Mouse (Mus musculus): ENCODE measurements around the gene Slc25a14. TPM values are rescaled to one million over a fixed set of nuclear protein-coding genes. Genes with fewer than 3 reads are reported as not detected.

Gene Slc25a14
- polyA plus RNA-seq, 1 experiment from 2014 or later = 15.8 TPM

GRCm38 (mm10) chrX:48709701-48710100, 86.5 kb downstream of the Slc25a14 start:
- Histone ChIP-seq H3K27ac (ENCODE audit: low read length) (no peak overlapping the region), H3K36me3 (ENCODE audit: control insufficient read depth, insufficient read depth, low read length) (0 out of 2 replicates have a peak, but pooled peaks cover 2% of the 10 kb centered on the region), H3K4me3 (ENCODE audit: low read length) (no peak overlapping the region), H3K9ac (ENCODE audit: low read length) (no peak overlapping the region), H3K4me1 (replicated peaks; ENCODE audit: control insufficient read depth, insufficient read depth, low read length) (no peaks in the 10 kb centered on the region), H3K27me3 (ENCODE audit: control insufficient read depth, insufficient read depth, low read depth, low read length) (no peaks in the 10 kb centered on the region), H3K4me2 (ENCODE audit: low read depth, low read length) (no peak overlapping the region), H3K9me3 (ENCODE audit: control insufficient read depth, low read length) (no peaks in the 10 kb centered on the region)
- 82% methylated on average over 10 of the region's 10 CpGs for WGBS
- no peak for ATAC-seq (ENCODE audit: low read depth)

Small RNA genes within 50 kb of the gene (microRNA-seq; reads per million reads assigned to microRNA genes)
- gene Gm27828 = not detected

Other genes with a start within 250 kb of the Slc25a14 start
- 5.4 and 5.5 TPM in 2 replicates for gene Elf4, start 160.3 kb upstream of the Slc25a14 start, polyA plus RNA-seq (2015; fragmentation: Nextera tagmentation; extraction: Ambion mirVana)
- gene Aifm1, start 109.8 kb upstream of the Slc25a14 start, polyA plus RNA-seq (2015; fragmentation: Nextera tagmentation; extraction: Ambion mirVana) = 59.2 and 60.5 TPM in 2 replicates
- gene Rab33a, start 104.1 kb upstream of the Slc25a14 start, polyA plus RNA-seq (2015; fragmentation: Nextera tagmentation; extraction: Ambion mirVana) = 1.9 and 2.1 TPM in 2 replicates
- 9.1 and 9.3 TPM in 2 replicates for gene Zfp280c, start 28.9 kb upstream of the Slc25a14 start, polyA plus RNA-seq (2015; fragmentation: Nextera tagmentation; extraction: Ambion mirVana)
- not detected in 2 replicates for gene Gpr119, start 51.1 kb downstream of the Slc25a14 start, polyA plus RNA-seq (2015; fragmentation: Nextera tagmentation; extraction: Ambion mirVana)
- gene Rbmx2, start 71.6 kb downstream of the Slc25a14 start, polyA plus RNA-seq (2015; fragmentation: Nextera tagmentation; extraction: Ambion mirVana) = 23.6 and 28.3 TPM in 2 replicates